Mouse (Mus musculus) urinary bladder, adult 2 months (tissue): ENCODE measurements around the gene Cnot2. TPM values are rescaled to one million over a fixed set of nuclear protein-coding genes. Genes with fewer than 3 reads are reported as not detected.

Experiments used
- DNase-seq: peaks from one replicate; pipeline ENCODE4 v3.0.0; 2022; ENCODE audit warnings: low spot score
- polyA plus RNA-seq: library from polyadenylated mRNA; depleted of rRNA; stranded (reverse); fragments of >200 nt; gene quantifications from 2 replicates; pipeline ENCODE4 v1.2.3, GENCODE M21; 2012

The Cnot2 gene
- polyA plus RNA-seq, 1 experiment: 60.0 TPM

DNA sequence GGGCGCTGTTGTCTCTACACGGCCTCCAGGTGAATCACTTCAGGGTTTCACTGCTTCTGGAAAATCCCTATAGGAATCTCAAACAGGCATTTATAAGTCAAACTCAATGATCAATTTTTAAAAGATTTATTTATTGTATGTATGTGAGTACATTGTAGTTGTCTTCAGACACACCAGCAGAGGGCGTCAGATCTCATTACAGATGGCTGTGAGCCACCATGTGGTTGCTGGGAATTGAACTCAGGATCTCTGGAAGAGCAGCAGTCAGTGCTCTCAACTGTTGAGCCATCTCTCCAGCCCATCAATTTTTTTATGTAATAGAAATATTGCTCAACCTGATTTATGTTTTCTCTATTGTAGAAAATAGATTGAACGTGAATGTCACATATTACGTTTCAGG is 100.3 kb downstream of the Cnot2 start:
- no peak for DNase-seq

DNA sequence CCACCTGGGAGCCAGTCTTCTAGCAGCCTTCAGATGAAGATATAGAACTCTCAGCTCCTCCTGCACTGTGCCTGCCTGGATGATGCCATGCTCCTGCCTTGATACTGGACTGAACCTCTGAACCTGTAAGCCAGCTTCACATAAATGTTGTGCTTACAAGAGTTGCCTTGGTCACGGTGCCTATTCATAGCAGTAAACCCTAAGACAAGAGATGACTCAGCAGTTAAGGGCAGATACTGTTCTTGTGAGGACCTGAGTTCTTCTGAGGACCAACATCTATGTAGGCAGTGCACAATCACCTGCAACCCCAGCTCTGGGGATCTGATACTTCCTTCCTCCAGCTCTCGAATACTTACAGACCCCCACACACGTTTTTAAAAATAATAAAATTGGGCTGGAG is 104.8 kb downstream of the Cnot2 start:
- DNase-seq: no peak

DNA sequence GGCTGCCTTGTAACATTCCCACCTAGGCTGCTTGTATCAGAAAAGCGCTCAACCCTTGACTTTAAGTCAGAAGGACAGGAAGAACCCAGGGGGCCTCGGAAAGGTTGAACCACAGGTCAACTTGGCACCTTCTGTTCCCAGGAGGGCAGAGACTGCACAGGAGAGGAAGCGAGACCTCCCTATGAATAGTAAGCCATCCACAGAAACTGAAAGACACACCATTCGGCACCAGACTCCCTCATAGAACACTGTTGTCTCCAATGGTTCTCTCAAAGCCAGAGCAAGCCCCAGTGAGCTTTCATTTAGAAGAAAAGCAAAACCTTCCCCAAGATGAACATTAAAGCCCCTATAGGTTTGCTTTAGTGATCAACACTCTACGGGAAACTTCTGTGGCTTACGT is 105.6 kb downstream of the Cnot2 start:
- no peak for DNase-seq

DNA sequence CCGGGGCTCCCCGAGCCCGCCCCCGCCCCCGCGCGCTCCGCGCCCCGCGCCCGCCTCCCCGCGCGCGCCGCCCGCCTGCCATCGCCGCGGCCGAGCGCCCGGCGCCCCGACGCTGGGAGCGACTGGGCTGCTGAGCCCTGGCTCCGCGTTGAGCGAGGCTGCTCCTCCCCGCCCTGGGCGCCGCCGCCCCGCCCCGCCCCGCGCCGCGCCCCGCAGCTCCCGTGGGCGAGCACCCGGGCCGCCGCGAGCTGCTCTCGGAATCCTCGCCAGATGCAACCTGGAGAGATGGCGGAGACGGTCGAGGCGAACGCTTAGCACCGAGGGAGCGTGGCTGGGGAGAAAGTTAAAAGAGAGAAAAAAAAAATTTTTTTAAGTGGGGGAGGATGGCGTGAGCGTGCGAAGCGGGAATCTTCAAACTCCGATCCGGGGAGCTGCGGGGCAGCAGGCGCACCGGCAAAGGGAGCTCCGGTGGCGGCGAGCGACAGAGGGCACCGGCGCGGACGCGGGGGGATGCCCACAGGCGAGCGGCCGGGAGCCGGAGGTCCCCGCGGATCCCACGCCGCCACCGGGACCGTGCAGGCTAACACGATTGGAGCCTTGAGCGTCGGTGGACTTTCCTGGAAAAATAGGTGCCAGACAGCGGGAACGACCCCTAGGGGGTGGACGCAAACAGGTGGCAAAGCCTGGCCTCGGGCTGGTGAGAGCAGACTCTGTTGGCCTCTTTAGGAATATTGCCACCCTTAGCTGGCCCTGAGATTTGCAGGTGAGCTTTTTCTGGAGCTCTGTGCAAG is 107.4 kb downstream of the Cnot2 start, which contains the start of gene Kcnmb4:
Kcnmb4 (minus strand) TSS at position 120 of the 791 bp plus-strand sequence.
- peak; percentile 25 for DNase-seq

DNA sequence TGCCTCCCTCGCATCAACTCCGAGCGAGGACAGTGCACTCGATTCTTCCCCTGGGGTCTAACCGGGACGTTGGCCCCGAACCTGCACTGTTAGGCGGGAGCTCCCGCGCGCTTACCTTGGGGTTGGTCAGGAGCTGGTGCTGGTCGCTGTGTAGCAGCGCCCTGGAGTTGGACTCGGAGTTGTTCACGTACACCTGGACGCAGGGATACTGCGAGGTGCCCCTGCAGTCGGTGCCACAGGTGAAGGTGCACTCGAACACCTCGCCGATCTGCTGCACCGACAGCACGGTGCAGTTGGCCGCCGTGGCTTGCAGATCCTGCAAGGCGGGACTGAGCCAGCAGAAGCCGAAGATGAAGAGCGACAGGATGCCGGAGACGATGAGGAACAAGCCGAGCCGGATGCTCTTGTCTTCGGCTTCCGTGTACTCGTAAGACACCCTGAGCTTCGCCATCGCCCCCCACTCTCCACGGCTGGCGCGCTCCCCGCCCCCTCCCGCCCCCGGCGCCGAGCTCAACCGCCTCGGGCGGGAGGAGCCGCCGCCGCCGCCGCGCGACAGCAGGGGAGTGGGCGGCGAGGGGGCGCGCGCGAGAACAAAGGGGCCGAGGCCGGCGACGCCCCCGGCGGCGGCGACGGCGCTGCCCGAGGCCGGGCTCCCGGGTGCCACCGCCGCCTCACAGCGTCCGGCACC is 108.1 kb downstream of the Cnot2 start:
- no peak for DNase-seq

DNA sequence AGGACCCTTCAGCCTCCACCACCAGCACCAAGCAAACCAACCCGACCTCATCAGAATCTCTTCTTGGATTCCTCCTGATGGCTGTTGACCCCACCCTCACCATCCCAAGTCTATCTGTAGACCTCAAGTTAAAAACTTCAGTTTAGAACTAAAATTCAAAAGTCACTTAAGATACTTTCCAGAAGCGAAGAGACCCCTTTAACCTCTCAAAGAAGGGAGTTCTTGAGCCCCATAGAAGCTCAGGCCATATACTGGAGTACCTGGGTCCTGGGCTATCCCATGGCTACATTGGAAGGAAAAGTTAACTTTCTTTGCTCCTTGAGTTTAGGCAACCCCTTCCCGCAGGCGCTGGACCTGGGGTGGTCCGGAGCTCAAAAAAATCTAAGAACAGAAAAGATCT is 108.7 kb downstream of the Cnot2 start:
- no peak for DNase-seq

DNA sequence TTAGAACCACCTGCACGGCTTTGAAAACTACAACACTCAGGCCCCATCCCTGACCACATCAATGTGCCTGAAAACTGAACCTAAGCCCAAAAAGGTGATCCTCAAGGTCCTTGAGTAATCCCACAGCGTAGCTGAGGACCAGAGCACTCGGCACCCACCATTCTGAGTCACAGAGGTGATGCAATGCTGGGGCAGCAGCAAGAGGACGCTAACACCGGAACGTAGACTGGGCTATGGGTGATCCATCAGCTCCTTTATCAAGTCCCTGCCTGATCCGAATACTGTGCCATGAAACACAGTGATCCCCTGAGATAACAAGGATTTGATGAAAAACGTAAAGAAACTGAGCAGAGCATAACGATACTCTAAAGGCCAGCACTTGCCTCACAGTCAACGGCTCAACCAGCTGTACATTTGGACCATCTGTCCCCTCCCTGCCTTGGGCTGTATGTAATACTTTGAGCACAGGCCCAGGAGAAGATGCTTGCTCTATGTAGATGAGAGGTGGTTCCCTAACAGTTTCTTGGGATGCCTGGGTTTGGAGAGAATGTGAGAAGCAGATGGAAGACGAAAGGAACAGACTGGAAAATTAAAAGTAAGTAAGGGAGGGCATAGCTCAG is 110.9 kb downstream of the Cnot2 start:
- no peak for DNase-seq

DNA sequence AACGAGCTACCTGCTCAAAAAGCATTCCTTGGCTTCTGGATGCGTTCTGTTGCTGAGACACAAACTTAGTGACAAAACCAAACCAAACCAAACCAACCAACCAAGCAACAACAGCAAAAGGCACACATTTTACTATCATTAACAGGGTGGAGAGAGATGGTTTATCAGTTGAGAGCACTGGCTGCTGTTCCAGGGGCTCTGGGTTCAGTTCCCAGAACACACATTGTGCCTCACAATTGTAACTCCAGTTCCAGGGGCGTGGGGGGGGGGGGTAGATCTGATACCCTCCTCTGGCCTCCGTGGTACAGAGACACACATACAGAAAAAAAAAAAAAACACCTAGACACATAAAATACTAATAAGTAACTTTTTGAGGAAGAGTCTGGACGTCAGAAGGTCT is 113.2 kb downstream of the Cnot2 start:
- DNase-seq: no peak

DNA sequence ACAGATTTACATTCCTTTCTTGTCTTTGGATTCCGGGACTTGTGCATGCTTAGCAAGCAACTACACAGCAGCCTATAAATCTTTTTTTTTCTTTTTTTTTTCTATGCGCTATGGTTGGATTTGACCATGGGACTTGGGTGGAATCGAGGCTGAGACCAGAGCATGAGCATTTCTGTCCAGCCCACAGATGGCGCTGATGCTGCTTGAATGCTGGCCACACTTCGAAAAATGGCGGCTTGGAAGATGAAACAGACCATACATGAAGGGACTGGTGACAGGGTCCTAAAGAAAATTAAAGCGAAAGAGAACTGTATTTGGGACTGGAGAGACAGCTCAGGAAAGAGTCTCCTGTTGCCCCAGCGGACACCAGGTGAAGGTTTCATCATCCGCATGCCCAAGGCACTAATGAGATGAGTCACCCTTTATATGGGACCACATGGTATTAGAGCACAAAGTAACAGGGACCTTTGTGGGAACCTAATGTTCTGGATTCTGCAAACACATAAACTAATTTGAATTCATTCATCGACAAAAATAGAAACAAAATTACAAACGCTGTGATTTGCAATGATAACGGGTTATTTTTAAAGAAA is 117.5 kb downstream of the Cnot2 start:
- no peak for DNase-seq

DNA sequence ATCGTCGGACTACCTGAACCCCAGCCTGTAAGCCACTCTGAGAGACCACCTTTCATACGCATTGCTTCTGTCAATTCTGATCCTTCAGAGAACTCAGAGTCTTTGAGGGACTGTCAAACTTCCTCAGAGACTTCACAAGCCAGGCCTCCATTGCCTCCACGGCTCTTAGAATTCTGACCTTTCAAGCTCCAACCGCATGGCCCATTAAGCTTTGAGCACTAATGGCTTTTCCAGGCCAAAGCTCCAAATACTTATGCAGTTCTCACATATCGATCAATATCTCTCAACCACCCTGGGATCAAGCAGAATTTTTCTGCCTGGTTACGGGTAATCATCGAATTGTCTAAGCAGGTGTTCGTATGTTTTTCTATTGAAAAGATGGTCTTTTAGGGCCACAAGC is 119.9 kb downstream of the Cnot2 start:
- no peak for DNase-seq

DNA sequence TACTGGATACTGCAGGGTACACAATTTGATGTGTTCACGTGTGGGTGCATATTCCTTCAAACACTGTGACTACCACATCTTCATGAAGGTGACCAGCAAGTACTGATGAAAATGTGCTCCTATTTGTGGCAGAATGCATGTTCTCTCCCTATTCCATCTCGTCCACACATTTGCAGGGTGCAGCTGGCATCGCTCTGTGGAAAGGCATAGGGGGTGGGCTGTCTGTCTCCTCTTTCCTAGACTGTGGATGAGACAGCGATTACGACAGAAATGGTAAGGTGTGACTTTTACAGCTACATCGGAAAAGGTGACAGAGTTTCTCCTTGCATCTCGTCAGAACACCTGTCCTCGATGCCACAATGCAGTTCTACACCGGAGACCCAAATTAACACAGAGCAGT is 122.5 kb downstream of the Cnot2 start:
- no peak for DNase-seq

DNA sequence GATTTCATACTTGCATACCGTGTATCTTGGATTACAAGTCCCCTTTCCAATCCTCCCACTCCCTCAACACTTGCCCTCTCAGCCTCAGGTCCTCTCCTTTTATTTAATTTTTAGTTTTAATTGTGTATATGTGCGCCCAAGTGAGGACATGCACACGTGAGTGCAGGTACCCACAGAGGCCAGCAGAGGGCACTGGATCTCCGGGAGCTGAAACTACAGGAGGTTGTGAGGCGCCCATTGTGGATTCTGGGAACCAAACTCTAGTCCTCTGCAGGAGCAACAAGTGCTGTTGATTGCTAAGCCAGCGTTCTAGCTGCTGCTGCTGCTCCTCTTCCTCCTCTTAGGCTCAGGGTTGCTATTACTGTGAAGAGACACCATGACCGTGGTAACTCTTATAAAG is 128.5 kb downstream of the Cnot2 start:
- DNase-seq: no peak

DNA sequence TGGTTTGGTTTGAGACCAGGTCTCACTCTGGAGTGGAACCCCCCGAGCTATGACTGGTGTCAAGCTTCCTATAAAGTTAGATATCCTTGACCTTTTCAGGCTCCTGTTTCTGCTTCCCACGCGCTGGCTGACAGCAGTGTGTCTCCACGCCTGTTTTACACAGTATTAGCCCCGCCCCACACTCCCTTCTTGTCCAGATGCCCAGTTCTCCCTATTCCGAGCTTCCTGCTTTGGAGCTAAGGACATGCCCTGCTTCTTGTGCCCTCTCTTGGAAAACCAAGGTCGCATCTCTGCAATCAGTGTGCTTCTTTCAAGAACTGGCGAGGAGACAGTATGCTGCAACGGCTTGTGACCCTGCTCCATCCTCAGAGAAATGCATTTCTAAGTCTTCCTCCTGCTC is 130.7 kb downstream of the Cnot2 start:
- DNase-seq: no peak

DNA sequence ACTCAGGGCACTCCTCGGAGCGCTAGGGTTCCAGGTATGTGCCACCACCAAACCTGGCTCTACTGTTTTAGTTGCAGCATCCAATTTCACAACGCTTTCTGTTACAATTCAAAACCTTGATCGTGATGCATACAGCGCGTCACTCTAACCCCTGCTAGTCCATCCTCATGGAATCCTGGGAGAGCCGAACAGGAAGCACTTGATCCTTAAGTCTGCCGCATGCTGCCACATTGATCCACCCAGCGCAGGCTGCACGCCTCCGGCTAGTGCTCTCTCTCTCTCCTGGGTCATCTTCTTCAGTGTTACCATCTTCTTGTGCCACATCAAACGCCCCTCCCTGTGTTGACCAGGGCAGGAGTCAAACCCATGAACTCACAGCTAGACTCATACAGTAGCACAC is 133.1 kb downstream of the Cnot2 start:
- DNase-seq: no peak

DNA sequence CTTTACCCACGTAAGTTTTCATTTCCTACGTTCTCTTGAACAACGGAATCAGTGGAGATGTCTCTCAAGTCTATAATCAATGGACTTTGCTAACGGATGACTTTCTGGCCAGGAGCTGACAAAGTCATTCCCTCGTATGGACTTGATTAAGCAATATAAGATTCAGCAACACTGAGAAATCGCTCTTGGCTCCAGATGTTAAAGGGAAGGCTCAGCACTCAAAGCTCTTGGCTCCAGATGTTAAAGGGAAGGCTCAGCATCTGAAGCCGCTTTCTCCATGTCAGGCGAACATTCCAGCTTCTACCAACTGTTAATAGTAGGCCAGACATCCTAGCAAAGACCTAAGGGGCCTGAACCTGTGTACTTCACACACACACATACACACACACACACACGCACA is 134.1 kb downstream of the Cnot2 start:
- DNase-seq: no peak

DNA sequence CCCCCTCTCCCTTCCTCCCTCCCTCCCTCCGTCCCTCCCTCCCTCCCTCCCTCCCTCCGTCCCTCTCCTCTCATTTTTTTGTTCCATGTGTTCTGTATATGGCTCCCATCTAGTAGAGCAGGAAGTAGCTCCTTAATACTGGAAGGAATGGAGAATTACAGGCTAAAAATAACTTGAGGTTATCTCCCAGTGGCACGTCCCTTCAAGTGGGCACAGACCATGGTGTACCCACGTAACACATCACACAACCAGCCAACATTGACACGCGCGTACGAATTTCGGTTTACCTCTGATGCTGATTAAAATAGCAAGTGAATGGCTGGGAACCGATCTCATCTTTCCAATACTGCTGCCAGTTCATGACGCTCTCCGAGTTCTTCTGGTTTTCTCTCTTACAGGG is 135.3 kb downstream of the Cnot2 start:
- DNase-seq: no peak

DNA sequence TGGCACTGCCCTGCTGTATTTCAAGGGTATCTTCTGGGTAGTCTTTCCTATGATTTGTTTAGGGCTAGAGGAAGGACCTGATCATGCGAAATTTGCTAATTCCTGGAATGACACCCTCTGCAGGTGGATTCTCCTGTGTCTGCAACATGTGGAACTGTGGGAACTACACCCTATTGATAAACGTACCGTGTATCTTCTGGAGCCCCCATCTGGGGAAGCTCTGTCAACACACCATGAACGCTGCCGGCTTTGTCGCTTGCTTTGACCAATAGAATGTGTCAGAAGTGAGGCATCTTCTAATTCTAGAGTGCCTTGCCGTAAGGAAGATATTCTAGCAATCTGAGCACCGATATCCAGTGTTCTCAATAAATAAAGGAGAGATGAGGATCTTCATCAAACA is 136.5 kb downstream of the Cnot2 start:
- no peak for DNase-seq

DNA sequence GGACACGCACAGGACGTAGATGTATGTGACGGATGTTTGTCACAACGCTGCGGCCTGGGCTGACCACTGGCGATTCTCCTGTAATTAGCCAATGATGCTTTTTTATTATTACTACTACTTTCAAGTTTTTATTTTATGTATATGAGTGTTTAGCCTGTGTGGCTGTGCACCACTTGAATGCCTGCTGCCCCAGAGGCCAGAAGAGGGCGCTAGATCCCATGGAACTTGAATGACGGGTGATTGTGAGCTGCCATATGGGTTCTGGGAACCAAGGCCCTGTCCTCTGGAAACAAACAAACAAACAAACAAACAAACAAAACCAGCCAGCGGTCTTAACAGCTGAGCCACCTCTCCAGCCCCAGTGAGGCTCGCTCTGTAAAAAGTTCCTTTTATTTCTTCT is 136.9 kb downstream of the Cnot2 start:
- DNase-seq: no peak

DNA sequence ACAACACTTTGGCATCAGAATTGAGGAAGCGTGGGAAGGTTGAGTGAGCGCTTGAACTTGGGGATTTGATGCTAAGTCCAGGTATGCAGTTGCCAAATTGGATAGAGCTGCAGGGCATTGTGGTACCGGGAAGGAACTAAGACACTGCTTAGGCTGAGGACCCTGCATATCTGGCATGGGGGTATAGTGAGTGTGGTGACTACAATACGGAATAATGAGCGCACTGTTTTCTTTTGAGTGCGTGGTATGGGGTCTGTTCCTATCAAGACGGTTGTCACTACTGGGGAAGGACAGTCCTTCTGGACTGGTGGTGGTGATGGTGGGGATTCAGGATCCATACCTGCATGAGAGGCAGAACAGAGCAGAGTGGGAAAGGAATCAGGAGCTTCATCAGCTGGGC is 140.4 kb downstream of the Cnot2 start:
- DNase-seq: no peak

DNA sequence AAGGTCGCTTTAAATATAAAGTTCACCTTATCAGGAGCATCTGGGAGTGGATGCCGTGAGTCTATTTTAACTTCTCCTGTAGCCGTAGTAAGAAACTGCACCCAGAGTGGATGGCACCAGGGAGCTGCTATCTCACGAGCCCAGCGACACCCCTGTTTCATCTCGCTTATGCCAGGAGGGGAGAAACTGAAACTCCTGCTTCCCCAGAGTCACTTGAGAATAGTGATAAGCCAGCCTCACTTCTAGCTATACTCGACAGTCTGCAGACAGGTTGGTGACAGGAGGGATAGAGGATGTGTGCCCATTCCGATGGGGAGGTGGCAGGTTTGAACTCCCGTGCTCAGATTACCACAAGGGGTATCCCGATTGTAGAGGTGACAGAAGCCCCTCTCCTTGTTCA is 141.2 kb downstream of the Cnot2 start:
- DNase-seq: no peak

DNA sequence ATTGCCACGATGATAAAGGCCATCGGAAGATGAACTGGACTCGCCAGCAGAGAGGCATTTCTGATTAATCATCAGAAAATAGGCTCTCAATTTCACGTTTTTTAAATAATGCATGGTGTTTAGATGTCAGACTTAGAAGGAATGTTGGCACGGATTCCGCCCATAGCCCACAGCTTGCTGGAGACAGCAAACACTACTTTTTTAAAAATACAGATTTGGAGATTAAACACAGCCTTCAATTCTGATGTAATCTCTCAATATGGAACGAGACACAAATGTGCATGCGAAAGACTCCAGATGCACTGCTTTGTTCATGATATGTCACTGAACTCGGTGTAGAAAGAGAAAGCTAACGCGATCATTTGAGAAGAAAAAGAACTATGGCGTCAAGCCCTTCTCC is 145.9 kb downstream of the Cnot2 start:
- DNase-seq: no peak
